Mouse (Mus musculus) cerebellum, adult 8-10 months (tissue): ENCODE results near the gene Chst2.
A peak's percentile ranks its signal among the peaks of the same experiment; 100 is the strongest.

Experiments
- DNase-seq: peaks from one replicate; pipeline ENCODE4 v3.0.0; 2022

Chst2 gene

GRCm38 (mm10) chr9:95406571-95407561 lies at the start of gene Chst2:
Gene Chst2 (minus strand): TSS chr9:95406722.
- peak; percentile 73 for DNase-seq

DNA sequence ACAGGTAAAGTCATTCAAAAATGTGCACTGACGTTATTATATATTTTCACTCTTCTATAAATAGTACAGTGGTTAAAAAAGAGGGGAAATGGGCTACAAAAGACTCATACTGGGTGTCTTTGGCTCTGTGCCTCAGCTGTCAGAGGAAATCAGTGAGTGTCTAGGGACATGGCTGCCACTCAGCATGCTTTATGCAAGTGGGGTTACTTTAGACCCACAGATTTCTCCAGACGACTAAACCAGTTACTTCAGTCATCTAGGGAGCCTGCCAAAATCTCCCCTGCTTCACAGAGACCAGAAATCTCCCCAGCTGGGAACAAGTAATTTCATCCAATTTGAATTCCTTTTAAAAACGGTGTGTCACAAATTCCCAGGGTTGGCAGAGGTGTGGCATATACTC lies 45.4 kb upstream of the Chst2 start:
- DNase-seq, result peak; percentile 11

- DNase-seq, result no peak
Measured at GRCm38 (mm10) chr9:95450586-95450985, 44.1 kb upstream of the Chst2 start.

DNA sequence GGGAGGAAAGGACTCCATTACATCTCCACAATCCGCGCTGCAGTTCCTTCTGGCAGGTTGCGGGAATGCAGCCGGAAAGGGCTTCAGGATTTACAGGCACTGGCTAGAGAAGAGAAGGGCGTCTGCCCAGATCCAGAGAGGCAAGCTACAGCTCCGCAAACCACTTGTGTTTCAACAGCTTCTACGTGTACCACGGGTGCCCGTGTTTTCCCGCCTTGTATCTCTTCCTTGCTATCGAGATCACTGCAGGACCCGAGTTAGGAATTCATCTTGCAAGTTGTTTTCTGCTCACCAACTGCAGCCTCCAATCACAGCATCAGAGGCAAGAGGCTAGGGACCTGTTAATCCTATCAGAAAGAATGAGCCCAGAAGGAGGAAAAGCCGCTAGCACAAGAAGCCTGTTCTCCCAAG lies 35.8 kb upstream of the Chst2 start:
- peak; percentile 6 for DNase-seq

GRCm38 (mm10) chr9:95437883-95438282 lies 31.4 kb upstream of the Chst2 start:
- no peak for DNase-seq

DNA sequence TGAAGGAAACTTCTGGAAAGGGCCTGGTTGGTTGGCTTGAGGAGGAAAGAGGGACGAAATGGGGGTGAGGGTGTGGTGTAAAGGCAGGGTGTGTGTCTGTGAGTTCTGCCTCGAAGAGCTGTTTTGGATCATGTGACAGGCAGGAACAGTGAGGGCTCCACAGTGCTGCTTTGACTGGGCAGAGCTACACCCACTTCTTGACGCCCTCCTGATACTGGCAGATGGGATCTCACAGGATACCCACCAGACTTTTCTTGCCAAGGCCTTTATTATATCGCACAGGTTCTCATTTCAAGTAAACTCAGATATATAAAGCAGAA lies 29.7 kb upstream of the Chst2 start:
- DNase-seq, result no peak

GRCm38 (mm10) chr9:95435506-95436293 lies 29.2 kb upstream of the Chst2 start:
- no peak for DNase-seq

DNA sequence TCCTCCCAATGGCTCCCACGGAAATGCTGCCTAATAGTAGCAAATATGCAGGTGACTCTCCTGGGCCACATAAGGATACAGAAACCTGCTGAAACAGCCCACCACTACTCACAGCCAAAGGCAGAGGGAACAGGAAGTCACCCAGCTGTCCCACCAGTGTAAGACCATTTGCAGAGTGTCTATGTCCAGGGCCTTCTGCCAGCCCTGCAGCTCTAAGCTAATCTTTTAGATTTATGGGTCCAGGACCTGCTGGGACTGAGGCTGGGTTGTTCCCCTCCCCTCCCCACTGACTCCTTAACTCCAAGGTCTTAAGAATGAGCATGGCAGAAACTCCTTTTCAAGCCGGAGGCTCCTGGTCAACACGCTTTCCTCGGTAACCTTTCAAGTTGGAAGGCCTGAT lies 21.8 kb upstream of the Chst2 start:
- DNase-seq, result no peak

GRCm38 (mm10) chr9:95413911-95414310 lies 7.4 kb upstream of the Chst2 start:
- no peak for DNase-seq

DNA sequence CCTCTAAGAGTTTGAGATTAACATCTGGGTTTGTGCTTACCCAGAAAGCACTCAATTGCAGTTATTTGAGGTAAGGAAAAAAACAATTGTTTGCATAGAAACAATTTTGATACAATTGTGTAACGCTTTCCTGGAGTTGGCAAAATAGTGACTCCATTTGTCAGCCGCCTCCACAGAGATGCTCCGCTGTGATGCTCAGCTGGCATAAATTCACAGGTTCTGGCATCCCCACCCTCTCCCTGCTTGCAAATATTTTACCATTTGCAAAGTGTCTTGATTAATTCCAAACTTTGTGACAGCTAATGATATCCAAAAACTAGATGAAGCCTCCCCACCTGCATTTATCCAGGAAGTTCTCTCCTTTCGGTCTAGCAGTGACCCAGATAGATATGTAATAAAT lies 5.5 kb upstream of the Chst2 start:
- no peak for DNase-seq

- no peak for DNase-seq
Measured at GRCm38 (mm10) chr9:95407586-95408220, 1.2 kb upstream of the Chst2 start.

DNA sequence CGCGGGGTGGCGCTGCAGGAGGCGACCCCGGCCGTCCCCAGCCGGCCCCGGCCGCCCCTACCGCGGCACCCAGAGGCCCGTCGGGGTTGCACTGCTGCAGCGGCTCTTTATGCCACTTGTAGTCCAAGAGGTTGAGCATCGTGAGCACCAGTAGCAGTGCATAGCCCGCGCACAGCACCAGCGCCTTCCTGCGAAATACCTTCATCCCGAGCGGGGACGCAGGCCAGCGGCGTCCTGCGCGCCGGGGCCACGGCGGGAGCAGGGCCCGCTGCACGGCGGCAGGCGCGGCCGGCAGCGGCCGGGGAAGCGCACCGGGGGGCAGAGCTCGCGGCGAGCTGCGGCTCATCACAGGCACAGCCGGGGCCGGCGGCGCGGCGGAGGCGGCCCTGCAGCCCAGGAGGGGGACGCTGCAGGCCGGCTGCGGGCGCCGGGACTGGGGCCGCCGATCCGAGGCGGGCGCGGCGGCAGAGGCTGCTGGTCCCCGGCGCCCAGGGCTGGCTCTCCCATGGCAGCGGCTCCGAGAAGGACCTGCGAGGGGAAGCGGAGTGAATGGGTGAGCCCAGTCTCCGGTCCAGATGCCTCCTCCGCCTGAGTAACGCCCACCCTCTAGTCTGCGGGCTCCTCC lies 464 bp downstream of the Chst2 start:
- DNase-seq, result peak; percentile 10

DNA sequence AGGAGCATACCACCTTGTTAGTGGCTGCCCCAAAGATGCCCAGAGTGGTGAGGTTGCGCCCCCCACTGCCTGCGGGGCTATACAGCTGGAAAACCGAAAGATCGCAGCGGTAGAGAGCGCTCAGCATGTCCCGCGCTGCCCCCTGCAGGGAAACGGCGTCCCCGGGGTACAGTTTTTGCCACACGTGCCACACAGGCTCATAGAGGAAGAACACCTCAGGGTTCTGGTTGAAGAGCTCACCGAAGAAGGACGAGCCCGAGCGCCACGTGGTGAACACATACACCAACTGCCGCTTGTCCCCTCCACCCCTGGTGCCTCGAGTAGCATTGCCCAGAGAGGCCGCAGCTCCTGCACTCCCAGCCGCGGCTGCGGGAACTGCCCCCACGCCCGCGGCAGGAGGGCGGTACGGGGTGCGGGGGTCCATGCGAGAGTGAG lies 994 bp downstream of the Chst2 start:
- DNase-seq, result peak; percentile 36

DNA sequence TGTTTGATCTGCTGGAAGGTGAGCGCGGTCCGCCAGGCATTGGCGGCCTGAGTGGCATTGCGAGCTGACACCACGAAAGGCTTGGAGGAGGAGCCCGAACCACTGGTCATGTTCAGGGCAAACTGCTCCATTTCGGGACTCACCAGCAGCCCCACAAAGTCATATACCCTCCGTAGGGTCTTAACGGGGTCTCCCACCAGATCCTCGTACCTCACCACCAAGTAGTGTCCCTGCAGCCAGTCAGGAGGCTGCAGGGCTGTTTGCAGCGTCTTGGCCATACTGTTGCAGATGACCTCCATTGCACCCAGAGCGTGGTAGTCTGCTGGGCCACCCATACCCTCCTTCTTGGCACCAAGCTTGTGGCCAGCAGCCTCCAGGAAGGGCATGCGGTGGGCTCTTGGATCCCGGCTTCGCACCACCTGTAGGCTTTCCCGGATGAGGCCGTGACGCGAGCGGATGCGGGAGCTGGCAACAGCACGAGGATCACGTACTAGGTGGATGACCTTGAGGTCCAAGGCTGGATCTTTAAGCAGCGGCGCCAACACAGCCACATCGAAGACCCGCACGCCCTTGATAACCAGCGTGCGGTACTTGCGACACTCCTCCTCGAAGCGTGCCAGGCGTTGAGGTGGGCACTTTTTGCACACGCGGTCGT lies 1.6 kb downstream of the Chst2 start:
- peak; percentile 4 for DNase-seq

DNA sequence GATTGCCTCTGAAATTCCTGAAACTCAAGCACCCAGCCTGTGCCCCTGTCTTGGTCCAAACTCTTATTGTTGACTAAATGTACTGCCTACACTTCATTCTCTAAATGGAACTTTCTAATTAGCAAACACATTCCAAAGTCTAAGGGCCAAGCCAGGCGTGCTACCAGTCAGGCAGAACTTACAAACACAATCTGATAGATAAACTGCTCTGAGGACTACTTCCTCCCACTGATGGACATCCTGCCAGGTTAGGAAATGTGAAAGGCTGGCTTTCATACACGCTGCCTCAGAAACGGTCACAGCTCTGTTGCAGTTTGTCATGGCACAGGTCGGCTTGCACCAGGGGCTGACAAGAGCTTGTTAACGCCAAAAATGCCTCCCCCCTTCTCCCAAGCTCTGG lies 4.8 kb downstream of the Chst2 start:
- DNase-seq, result no peak

DNA sequence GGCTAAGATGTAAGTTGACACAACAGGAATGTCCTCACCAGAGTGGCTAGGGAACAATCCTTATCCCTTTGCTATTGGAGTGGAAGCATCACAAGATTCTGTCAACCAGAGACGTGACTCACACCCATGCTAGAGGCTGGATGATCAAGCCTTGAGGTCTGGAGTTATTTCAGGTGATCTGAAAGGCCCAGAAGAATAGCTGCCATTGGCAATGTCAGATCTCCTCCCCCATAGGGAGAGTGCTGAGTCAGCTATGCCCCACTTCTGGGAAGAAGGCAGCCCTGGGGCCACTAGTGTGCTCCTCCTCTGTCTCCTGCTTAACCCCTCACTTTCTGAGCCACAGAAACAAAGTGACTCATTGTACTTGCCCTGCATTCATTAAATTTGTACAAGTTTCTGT lies 14.5 kb downstream of the Chst2 start:
- DNase-seq, result no peak

DNA sequence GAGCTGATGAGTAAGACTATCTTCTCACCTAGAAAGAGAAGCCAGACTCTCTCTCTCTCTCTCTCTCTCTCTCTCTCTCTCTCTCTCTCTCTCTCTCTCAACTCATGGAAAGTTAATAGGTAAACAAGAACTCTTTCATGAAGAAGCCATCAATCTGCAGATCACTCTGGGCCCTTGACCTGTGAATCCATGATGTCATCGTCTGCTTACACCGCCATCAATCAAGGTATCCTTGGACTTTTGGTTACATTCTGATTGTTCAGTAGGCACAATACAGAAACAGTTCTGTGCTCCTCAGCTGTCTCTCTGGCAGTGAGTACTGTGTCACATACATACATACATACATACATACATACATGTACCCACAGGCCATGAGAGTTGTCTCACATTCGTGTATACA lies 16.6 kb downstream of the Chst2 start:
- DNase-seq, result no peak

DNA sequence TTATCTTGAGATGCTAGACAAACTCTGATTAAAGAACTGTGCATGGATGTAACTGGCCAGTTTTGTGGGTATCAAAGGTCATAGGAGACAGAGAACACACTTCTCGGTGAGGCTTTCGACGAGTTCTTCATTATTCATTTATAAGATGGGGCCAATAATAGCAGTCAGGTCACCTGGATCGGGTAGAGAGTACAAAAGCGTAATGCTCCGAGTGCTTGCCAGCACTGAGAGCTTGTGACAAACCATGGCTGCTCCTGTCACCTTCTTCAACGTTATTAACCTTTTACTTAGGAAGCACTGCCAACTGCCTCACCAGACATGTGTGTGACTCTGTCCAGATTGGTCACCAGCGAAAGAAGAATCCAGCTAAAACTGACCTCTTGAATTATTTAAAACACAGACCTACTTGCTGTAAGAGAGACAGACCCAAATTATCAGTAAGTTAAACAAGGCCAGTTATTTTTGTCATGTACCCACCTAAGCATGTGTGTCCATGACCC lies 18.6 kb downstream of the Chst2 start:
- no peak for DNase-seq

GRCm38 (mm10) chr9:95375966-95376365 lies 30.6 kb downstream of the Chst2 start:
- no peak for DNase-seq

DNA sequence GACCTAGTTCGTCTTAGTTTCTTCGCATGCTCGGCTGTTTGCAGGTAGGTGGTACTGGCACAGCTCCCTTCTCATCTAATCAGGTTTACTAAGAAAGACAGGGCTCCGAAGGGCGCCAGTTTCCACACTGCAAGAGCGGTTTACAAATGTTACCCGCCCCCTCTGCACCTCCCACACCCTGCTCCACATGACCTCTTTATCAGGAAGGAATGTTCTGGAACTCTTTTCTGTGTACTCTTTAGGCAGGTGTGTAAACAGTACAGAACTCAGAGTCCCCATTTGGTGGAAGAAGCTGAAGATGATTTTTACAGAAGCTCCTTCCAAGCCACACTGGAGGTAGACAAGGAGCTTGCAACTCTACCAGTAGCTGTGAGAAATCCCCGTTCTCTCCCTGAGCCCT lies 31.2 kb downstream of the Chst2 start:
- no peak for DNase-seq

DNA sequence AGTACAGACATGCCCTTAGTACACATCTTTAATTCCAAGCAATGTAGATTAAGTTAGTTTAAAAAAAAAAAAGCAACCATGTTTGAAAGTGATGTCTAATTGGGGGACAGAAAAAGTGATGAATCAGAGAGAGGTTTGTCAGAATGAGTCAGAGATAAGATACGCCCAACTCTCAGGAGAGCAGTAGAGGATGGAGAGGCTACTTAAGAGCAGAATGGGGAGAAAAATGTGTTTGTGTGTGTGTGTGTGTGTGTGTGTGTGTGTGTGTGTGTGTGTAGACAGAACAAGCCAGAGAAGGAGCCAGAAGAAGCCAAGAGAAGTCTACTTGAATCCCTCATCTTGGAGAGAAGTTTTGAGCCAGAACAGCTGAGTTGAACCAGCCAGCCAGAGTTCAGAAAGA lies 32.8 kb downstream of the Chst2 start:
- DNase-seq, result no peak

DNA sequence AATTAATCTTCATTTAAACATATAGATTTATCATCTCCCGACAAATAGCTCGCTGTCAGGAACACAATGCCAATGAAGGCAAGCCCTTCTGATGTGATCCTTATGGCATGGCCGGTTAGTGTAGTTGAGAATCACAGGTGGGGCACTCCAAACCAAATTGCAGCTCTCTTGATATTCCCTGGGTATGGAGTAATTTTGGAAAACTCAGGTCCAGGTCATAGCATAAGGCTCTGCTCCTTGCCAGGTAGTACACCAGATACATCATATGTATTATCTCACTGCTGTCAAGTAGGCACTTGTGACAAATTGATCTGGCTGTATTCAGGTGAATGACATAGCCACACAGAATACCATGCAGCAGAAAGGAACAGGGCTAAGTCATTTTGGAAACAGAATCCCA lies 40.6 kb downstream of the Chst2 start:
- no peak for DNase-seq
